Mouse (Mus musculus): ENCODE data around the gene Cc2d2a. TPM values are rescaled to one million over a fixed set of nuclear protein-coding genes. Genes with fewer than 3 reads are reported as not detected.
A peak's percentile ranks its signal among the peaks of the same experiment; 100 is the strongest.

Gene Cc2d2a
- total RNA-seq, 1 experiment from 2014 or later: 23.6 TPM

GRCm38 (mm10) chr5:43728375-43729165 is 66.4 kb downstream of the Cc2d2a start:
- no peak for DNase-seq

GRCm38 (mm10) chr5:43732381-43732780 is 70.2 kb downstream of the Cc2d2a start:
- no peak for DNase-seq

- DNase-seq: no peak
Observed at GRCm38 (mm10) chr5:43744187-43744586, 82.0 kb downstream of the Cc2d2a start.

- DNase-seq: no peak
Observed at GRCm38 (mm10) chr5:43745156-43745555, 83.0 kb downstream of the Cc2d2a start.

GRCm38 (mm10) chr5:43748039-43748438 is 85.9 kb downstream of the Cc2d2a start:
- DNase-seq: no peak

GRCm38 (mm10) chr5:43749092-43749491 is 86.9 kb downstream of the Cc2d2a start:
- no peak for DNase-seq

- DNase-seq: no peak
Observed at GRCm38 (mm10) chr5:43770618-43771354, 108.6 kb downstream of the Cc2d2a start.

GRCm38 (mm10) chr5:43771555-43771954 is 109.4 kb downstream of the Cc2d2a start:
- no peak for DNase-seq

GRCm38 (mm10) chr5:43776407-43776806 is 114.3 kb downstream of the Cc2d2a start:
- no peak for DNase-seq

GRCm38 (mm10) chr5:43776993-43777392 is 114.8 kb downstream of the Cc2d2a start:
- DNase-seq: no peak

- DNase-seq: no peak
Observed at GRCm38 (mm10) chr5:43778583-43778982, 116.4 kb downstream of the Cc2d2a start.

- peak; percentile 43 for DNase-seq
Observed at GRCm38 (mm10) chr5:43781423-43781976, 119.4 kb downstream of the Cc2d2a start.

GRCm38 (mm10) chr5:43781977-43782930 is 120.1 kb downstream of the Cc2d2a start:
- peak; percentile 80 for DNase-seq

- DNase-seq: no peak
Observed at GRCm38 (mm10) chr5:43783996-43784395, 121.8 kb downstream of the Cc2d2a start.

GRCm38 (mm10) chr5:43786607-43787006 is 124.5 kb downstream of the Cc2d2a start:
- DNase-seq: no peak

- DNase-seq: no peak
Observed at GRCm38 (mm10) chr5:43787976-43788752, 126.0 kb downstream of the Cc2d2a start.

Other genes with a start within 250 kb of the Cc2d2a start
- gene C1qtnf7, start 146.8 kb upstream of the Cc2d2a start, total RNA-seq (2021): 2.3 and 7.5 TPM in 2 replicates
- 1.3 and 1.8 TPM in 2 replicates for gene Bst1, start 156.5 kb downstream of the Cc2d2a start, total RNA-seq (2021)
- gene Fbxl5, start 159.3 kb downstream of the Cc2d2a start, total RNA-seq (2021): 68.2 and 76.8 TPM in 2 replicates
- 10.8 and 16.5 TPM in 2 replicates for gene Cd38, start 206.2 kb downstream of the Cc2d2a start, total RNA-seq (2021)